Mouse (Mus musculus) liver, embryonic 14 days (tissue): Measurements from ENCODE around the gene Skp1a. TPM values are rescaled to one million over a fixed set of nuclear protein-coding genes. Genes with fewer than 3 reads are reported as not detected.

Experiments
- polyA plus RNA-seq: library from polyadenylated mRNA; depleted of rRNA; stranded (reverse); fragments of >200 nt; gene quantifications from 2 replicates; pipeline ENCODE4 v1.2.3, GENCODE M21; 2012; rRNA removed

The Skp1a gene
- polyA plus RNA-seq = 60.5 and 76.4 TPM in 2 replicates

GRCm38 (mm10) chr11:52231606-52232541 lies at the start of gene Skp1a:
Skp1a (plus strand) TSS chr11:52231995.

GRCm38 (mm10) chr11:52213887-52214286 lies 17.9 kb upstream of the Skp1a start, which contains the start of gene Olfr1371:
Olfr1371 (minus strand) TSS chr11:52213987.

GRCm38 (mm10) chr11:52282774-52283595 lies 51.2 kb downstream of the Skp1a start, which contains the start of gene Tcf7:
Tcf7 (minus strand) TSS chr11:52283014.

Other genes with a start within 250 kb of the Skp1a start
- gene Ube2b, start 231.2 kb upstream of the Skp1a start, polyA plus RNA-seq = 60.5 and 72.8 TPM in 2 replicates
- gene Cdkl3, start 227.8 kb upstream of the Skp1a start, polyA plus RNA-seq = 0.80 and 0.90 TPM in 2 replicates
- 25.3 and 26.8 TPM in 2 replicates for gene Ppp2ca, start 133.3 kb upstream of the Skp1a start, polyA plus RNA-seq
- not detected in 2 replicates for gene Olfr1373, start 86.5 kb upstream of the Skp1a start, polyA plus RNA-seq
- not detected in 2 replicates for gene Olfr1371, start 18.0 kb upstream of the Skp1a start, polyA plus RNA-seq
- 1.3 and 1.6 TPM in 2 replicates for gene Tcf7, start 51.0 kb downstream of the Skp1a start, polyA plus RNA-seq
- 61.9 and 69.7 TPM in 2 replicates for gene Vdac1, start 128.9 kb downstream of the Skp1a start, polyA plus RNA-seq
- gene 9530068E07Rik, start 164.4 kb downstream of the Skp1a start, polyA plus RNA-seq = 30.7 and 35.2 TPM in 2 replicates